Mouse (Mus musculus) embryonic facial prominence, embryonic 14.5 days (tissue): ENCODE measurements at regions not wholly inside any gene's neighbourhood (a gene's known extent, or its start where the extent isn't known, plus 50 kb on each side); places are given as distances from the start of the nearest gene placed in this dataset.

Source experiments
- ATAC-seq: fragments of 200-750 bp; cut with Nextera tagmentation; 2 replicates; pipeline ENCODE4 v1.8.0; 2017; ENCODE audit warnings: low read depth, moderate number of reproducible peaks, moderate TSS enrichment
- DNase-seq: peaks from one replicate; pipeline ENCODE4 v3.0.0-alpha.2; 2015; ENCODE audit warnings: low spot score
- H3K27ac ChIP-seq: fragments of 300-500 bp; sonication (generic); replicated peaks from 2 replicates; pipeline ENCODE4 v1.5.1; 2014; ENCODE audit warnings: low read depth, mild to moderate bottlenecking, low read length, moderate library complexity
- H3K27me3 ChIP-seq: fragments of 300-500 bp; sonication (generic); replicated peaks from 2 replicates; pipeline ENCODE4 v1.6.1; 2014; ENCODE audit warnings: low read length; ENCODE audit not compliant: control insufficient read depth, insufficient read depth
- H3K36me3 ChIP-seq: fragments of 300-500 bp; sonication (generic); 2 replicates; pipeline ENCODE4 v1.6.1; 2014; ENCODE audit warnings: low read length, mixed read lengths; ENCODE audit not compliant: control insufficient read depth, insufficient read depth
- H3K4me1 ChIP-seq: fragments of 300-500 bp; sonication (generic); 2 replicates; pipeline ENCODE4 v1.6.1; 2014; ENCODE audit warnings: antibody characterized with exemption, low read length; ENCODE audit not compliant: control insufficient read depth, insufficient read depth
- H3K4me2 ChIP-seq: fragments of 300-500 bp; sonication (generic); 2 replicates; pipeline ENCODE4 v1.6.1; 2014; ENCODE audit warnings: low read depth, mild to moderate bottlenecking, low read length, moderate library complexity, mixed read lengths
- H3K4me3 ChIP-seq: fragments of 300-500 bp; sonication (generic); 2 replicates; pipeline ENCODE4 v1.5.1; 2014; ENCODE audit warnings: low read depth, mild to moderate bottlenecking, low read length
- H3K9ac ChIP-seq: fragments of 300-500 bp; sonication (generic); 2 replicates; pipeline ENCODE4 v1.6.1; 2014; ENCODE audit warnings: low read depth, mild to moderate bottlenecking, low read length, moderate library complexity, mixed read lengths
- H3K9me3 ChIP-seq: fragments of 300-500 bp; sonication (generic); 2 replicates; pipeline ENCODE4 v1.6.1; 2016; ENCODE audit warnings: low read length; ENCODE audit not compliant: control insufficient read depth
- WGBS: fragments of 180-500 bp; shearing (Covaris S2); extraction: QIAGEN DNeasy Blood & Tissue Kit; methylation state at CpG from one replicate; pipeline ENCODE4 v1.1.7; 2014; 5-methylcytosine and 5-hydroxymethylcytosine counted together

GRCm38 (mm10) chr1:169080686-169081085 is 450.6 kb downstream of the Nuf2 start:
- WGBS: 88% methylated on average over 1 of the region's 1 CpGs
- H3K4me3 ChIP-seq: no peak overlapping the region
- H3K36me3 ChIP-seq: no peaks in the 10 kb centered on the region
- DNase-seq: no peak
- H3K9ac ChIP-seq: no peak overlapping the region
- no peak overlapping the region for H3K27ac ChIP-seq
- no peaks in the 10 kb centered on the region for H3K4me1 ChIP-seq
- H3K4me2 ChIP-seq: no peak overlapping the region
- H3K27me3 ChIP-seq: no peaks in the 10 kb centered on the region
- H3K9me3 ChIP-seq: no peaks in the 10 kb centered on the region
- no peak for ATAC-seq

GRCm38 (mm10) chr1:169077228-169077627 is 454.0 kb downstream of the Nuf2 start:
- WGBS: 88% methylated on average over 5 of the region's 5 CpGs
- ATAC-seq: no peak
- no peaks in the 10 kb centered on the region for H3K4me1 ChIP-seq

GRCm38 (mm10) chr1:169076006-169076405 is 455.3 kb downstream of the Nuf2 start:
- WGBS: 66% methylated on average over 7 of the region's 7 CpGs
- no peak overlapping the region for H3K4me3 ChIP-seq
- no peak overlapping the region for H3K27ac ChIP-seq
- no peaks in the 10 kb centered on the region for H3K9me3 ChIP-seq
- ATAC-seq (no peak), DNase-seq (no peak)
- no peaks in the 10 kb centered on the region for H3K36me3 ChIP-seq
- no peak overlapping the region for H3K9ac ChIP-seq
- no peaks in the 10 kb centered on the region for H3K4me1 ChIP-seq
- H3K27me3 ChIP-seq: no peaks in the 10 kb centered on the region
- no peak overlapping the region for H3K4me2 ChIP-seq

More at GRCm38 (mm10) chr1:169077228-169077627, 454.0 kb downstream of the Nuf2 start:
- no peak overlapping the region for H3K9ac ChIP-seq
- no peak overlapping the region for H3K4me2 ChIP-seq
- H3K9me3 ChIP-seq: no peaks in the 10 kb centered on the region
- DNase-seq: no peak
- H3K36me3 ChIP-seq: no peaks in the 10 kb centered on the region
- H3K27ac ChIP-seq: no peak overlapping the region
- H3K27me3 ChIP-seq: no peaks in the 10 kb centered on the region
- H3K4me3 ChIP-seq: no peak overlapping the region

- no peak for DNase-seq
- no peak overlapping the region for H3K4me3 ChIP-seq
- WGBS: 87% methylated on average over 4 of the region's 4 CpGs
- no peak overlapping the region for H3K27ac ChIP-seq
- no peaks in the 10 kb centered on the region for H3K9me3 ChIP-seq
- no peaks in the 10 kb centered on the region for H3K27me3 ChIP-seq
- ATAC-seq: no peak
- no peaks in the 10 kb centered on the region for H3K4me1 ChIP-seq
- H3K4me2 ChIP-seq: no peak overlapping the region
- no peak overlapping the region for H3K9ac ChIP-seq
- no peaks in the 10 kb centered on the region for H3K36me3 ChIP-seq
Observed at GRCm38 (mm10) chr1:169071366-169071765, 459.9 kb downstream of the Nuf2 start.

- Histone ChIP-seq H3K4me2 (no peak overlapping the region), H3K27ac (no peak overlapping the region), H3K4me3 (no peak overlapping the region), H3K4me1 (no peaks in the 10 kb centered on the region), H3K36me3 (no peaks in the 10 kb centered on the region), H3K9ac (no peak overlapping the region), H3K9me3 (no peaks in the 10 kb centered on the region), H3K27me3 (no peaks in the 10 kb centered on the region)
- DNase-seq (no peak), ATAC-seq (no peak)
- 85% methylated on average over 3 of the region's 3 CpGs for WGBS
Observed at GRCm38 (mm10) chr1:169069647-169070046, 461.6 kb downstream of the Nuf2 start.

- Histone ChIP-seq H3K27me3 (no peaks in the 10 kb centered on the region), H3K36me3 (no peaks in the 10 kb centered on the region), H3K27ac (no peak overlapping the region), H3K4me3 (no peak overlapping the region), H3K4me1 (no peaks in the 10 kb centered on the region), H3K9me3 (no peaks in the 10 kb centered on the region), H3K4me2 (no peak overlapping the region), H3K9ac (no peak overlapping the region)
- DNase-seq (no peak), ATAC-seq (no peak)
- WGBS: 49% methylated on average over 4 of the region's 4 CpGs
Observed at GRCm38 (mm10) chr1:169066795-169067194, 464.5 kb downstream of the Nuf2 start.

DNA sequence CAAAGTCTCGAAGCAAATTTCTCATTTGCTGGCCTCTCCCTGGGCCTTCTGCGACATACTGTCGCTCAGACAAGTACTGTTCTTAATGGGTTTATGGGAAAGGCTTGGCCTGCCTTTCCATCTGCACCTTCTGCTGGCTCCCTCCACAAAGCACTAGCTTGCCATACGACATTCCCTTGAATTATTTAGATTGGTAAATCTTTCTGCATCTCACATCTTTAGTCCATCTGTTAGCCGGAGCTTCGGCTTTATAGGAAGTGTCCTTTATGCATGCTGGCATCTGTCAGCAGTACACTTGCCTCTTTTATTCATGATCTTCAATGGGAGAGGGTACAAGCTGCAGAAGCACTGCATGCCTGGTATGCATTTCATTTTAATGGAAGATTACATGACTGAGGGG is 470.6 kb downstream of the Nuf2 start:
- Histone ChIP-seq H3K4me2 (no peak overlapping the region), H3K27me3 (no peaks in the 10 kb centered on the region), H3K9ac (no peak overlapping the region), H3K4me1 (no peaks in the 10 kb centered on the region), H3K27ac (no peak overlapping the region), H3K4me3 (no peak overlapping the region), H3K9me3 (no peaks in the 10 kb centered on the region), H3K36me3 (no peaks in the 10 kb centered on the region)
- 77% methylated on average over 6 of the region's 6 CpGs for WGBS
- no peak for ATAC-seq
- DNase-seq: no peak

DNA sequence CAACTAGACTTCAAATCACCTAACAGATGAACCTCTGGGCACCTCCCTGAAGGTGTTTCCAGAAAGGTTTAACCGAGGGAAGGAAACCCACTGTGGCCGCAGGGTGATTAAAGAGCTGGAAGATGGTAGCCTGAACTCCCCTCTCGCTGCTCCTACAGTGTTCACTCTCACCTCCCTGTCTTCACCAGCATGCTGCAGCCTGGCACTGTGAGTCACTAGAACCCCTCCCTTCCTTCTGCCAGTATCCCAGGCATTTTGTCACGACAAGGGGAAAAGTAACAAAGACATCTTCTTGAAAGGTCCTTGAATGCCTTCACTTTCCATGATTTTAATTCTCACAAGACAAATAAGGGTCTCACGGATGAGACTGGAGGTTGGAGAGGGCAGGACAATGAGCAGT is 471.1 kb downstream of the Nuf2 start:
- WGBS: 82% methylated on average over 5 of the region's 5 CpGs

DNA sequence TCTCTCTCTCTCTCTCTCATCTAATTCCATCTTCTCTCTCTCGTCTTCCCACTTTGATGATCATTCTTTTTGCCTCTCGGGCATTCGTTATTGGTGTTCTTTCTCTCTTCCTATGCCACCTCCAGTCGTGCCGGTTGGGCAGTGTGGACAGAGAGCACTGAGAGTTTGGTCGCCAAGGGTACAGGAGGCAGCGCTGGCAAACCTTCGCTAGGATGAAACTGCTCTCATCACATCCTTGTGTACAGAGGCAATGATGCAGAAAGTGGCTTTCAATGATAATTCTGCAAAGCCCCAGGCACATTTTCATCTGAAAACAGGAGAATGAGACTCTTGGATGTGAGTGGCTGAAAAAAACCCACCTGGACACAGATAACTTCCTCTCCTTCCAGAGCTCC is 479.4 kb downstream of the Nuf2 start:
- Histone ChIP-seq H3K27ac (no peak overlapping the region), H3K4me2 (no peak overlapping the region), H3K9ac (no peak overlapping the region), H3K9me3 (no peaks in the 10 kb centered on the region), H3K27me3 (no peaks in the 10 kb centered on the region), H3K4me3 (no peak overlapping the region), H3K4me1 (no peaks in the 10 kb centered on the region), H3K36me3 (no peaks in the 10 kb centered on the region)
- ATAC-seq (no peak), DNase-seq (no peak)
- 64% methylated on average over 8 of the region's 8 CpGs for WGBS

More for the DNA sequence above, 471.1 kb downstream of the Nuf2 start:
- ATAC-seq: no peak
- no peak overlapping the region for H3K4me2 ChIP-seq
- H3K27me3 ChIP-seq: no peaks in the 10 kb centered on the region
- H3K4me1 ChIP-seq: no peaks in the 10 kb centered on the region
- no peak overlapping the region for H3K9ac ChIP-seq
- H3K9me3 ChIP-seq: no peaks in the 10 kb centered on the region
- no peak overlapping the region for H3K4me3 ChIP-seq
- no peak for DNase-seq
- no peak overlapping the region for H3K27ac ChIP-seq
- no peaks in the 10 kb centered on the region for H3K36me3 ChIP-seq
